Comparison of ENCODE assay signal across 11 mouse cellular contexts in genomic region chr9:116352801-116353494, GRCm38 (mm10).
DNase-seq lines count a peak whose midpoint lies in the region; ATAC-seq and TF ChIP-seq lines count a peak whose summit lies in the region.
"Had no signal": no experiment of that assay in that cellular context is flagged by ENCODE, and none has a peak within 500 bp of the region (broad histone marks: within the 10 kb centered on the region; RNA-seq: fewer than 3 reads in every experiment).

No protein-coding gene starts in this region.

- no peaks in the 10 kb centered on the region for H3K9me3 ChIP-seq in hindbrain, embryonic 12.5 days (replicated peaks)
- no peaks in the 10 kb centered on the region for H3K9me3 ChIP-seq in hindbrain, embryonic 10.5 days
- no peaks in the 10 kb centered on the region for H3K9me3 ChIP-seq in midbrain, embryonic 14.5 days (ENCODE audit: control insufficient read depth, low read length)
- H3K9me3 ChIP-seq: liver, embryonic 12.5 days; midbrain, embryonic 13.5 days; neural tube, embryonic 12.5 days had no signal

- no peaks in the 10 kb centered on the region for H3K36me3 ChIP-seq in hindbrain, embryonic 12.5 days
- no peaks in the 10 kb centered on the region for H3K36me3 ChIP-seq in hindbrain, embryonic 10.5 days
- no peaks in the 10 kb centered on the region for H3K36me3 ChIP-seq in midbrain, embryonic 14.5 days (ENCODE audit: control insufficient read depth, insufficient read depth, low read length)
- H3K36me3 ChIP-seq: liver, embryonic 12.5 days; midbrain, embryonic 13.5 days; neural tube, embryonic 12.5 days had no signal

- intact Hi-C loops in gastrocnemius, postnatal 14 days (cut with DNase I; ENCODE audit: low total_unique reads), result no loop called here

- H3K27me3 ChIP-seq in hindbrain, embryonic 12.5 days, result no peaks in the 10 kb centered on the region
- H3K27me3 ChIP-seq in hindbrain, embryonic 10.5 days (ENCODE audit: insufficient read depth, poor library complexity, severe bottlenecking), result no peaks in the 10 kb centered on the region
- no peaks in the 10 kb centered on the region for H3K27me3 ChIP-seq in midbrain, embryonic 14.5 days (ENCODE audit: control insufficient read depth, insufficient read depth, low read length)
- H3K27me3 ChIP-seq: liver, embryonic 12.5 days; midbrain, embryonic 13.5 days; neural tube, embryonic 12.5 days had no signal

- no peak overlapping the region for H3K4me2 ChIP-seq in hindbrain, embryonic 12.5 days (replicated peaks)
- no peak overlapping the region for H3K4me2 ChIP-seq in midbrain, embryonic 14.5 days (ENCODE audit: low read length)
- H3K4me2 ChIP-seq: liver, embryonic 12.5 days; midbrain, embryonic 13.5 days; neural tube, embryonic 12.5 days had no signal

- H3K4me1 ChIP-seq in hindbrain, embryonic 12.5 days, result 0 out of 2 replicates have a peak, but pooled peaks cover 3% of the 10 kb centered on the region
- H3K4me1 ChIP-seq in hindbrain, embryonic 10.5 days (replicated peaks), result no peaks in the 10 kb centered on the region
- H3K4me1 ChIP-seq in lung, adult 2 months (ENCODE audit: control insufficient read depth, insufficient read depth, low read length), result no peaks in the 10 kb centered on the region
- H3K4me1 ChIP-seq in midbrain, embryonic 14.5 days (ENCODE audit: control insufficient read depth, insufficient read depth, low read length), result peaks cover 4% of the 10 kb centered on the region; the same call in 1 of the 2 replicates
- H3K4me1 ChIP-seq: liver, embryonic 12.5 days; neural tube, embryonic 12.5 days had no signal

- TF ChIP-seq CTCF in lung, adult 2 months (IDR thresholded peaks at IDR 0.05; ENCODE audit: insufficient read depth, low read length), result no peak

- WGBS in hindbrain, embryonic 12.5 days, result 77% methylated on average over 4 of the region's 4 CpGs
- 86% methylated on average over 4 of the region's 4 CpGs for WGBS in hindbrain, embryonic 10.5 days
- 47% methylated on average over 4 of the region's 4 CpGs for WGBS in lung, adult 2 months
- WGBS in midbrain, embryonic 14.5 days, result 88% methylated on average over 4 of the region's 4 CpGs

- no peak overlapping the region for H3K4me3 ChIP-seq in hindbrain, embryonic 12.5 days
- H3K4me3 ChIP-seq in hindbrain, embryonic 10.5 days, result no peak overlapping the region
- H3K4me3 ChIP-seq in lung, adult 2 months (replicated peaks; ENCODE audit: extremely low read depth, low read depth, low read length), result no peak overlapping the region
- H3K4me3 ChIP-seq in midbrain, embryonic 14.5 days (replicated peaks; ENCODE audit: low read depth, low read length), result no peak overlapping the region
- H3K4me3 ChIP-seq: liver, embryonic 12.5 days; midbrain, embryonic 13.5 days; neural tube, embryonic 12.5 days had no signal

- TF ChIP-seq POLR2A in lung, adult 2 months (IDR thresholded peaks at IDR 0.05; ENCODE audit: borderline replicate concordance, extremely low read depth, low read depth, low read length), result no peak

- DNase-seq in hindbrain, embryonic 10.5 days (ENCODE audit: low spot score), result no peak
- DNase-seq in gastrocnemius, postnatal 14 days, result peak; percentile 36
- peak; percentile 46 for DNase-seq in lung, adult 2 months
- peak; percentile 78 for DNase-seq in skeletal muscle tissue, adult 2 months (ENCODE audit: low read depth, low spot score)
- DNase-seq in kidney, postnatal 10 days, result no peak
- no peak for DNase-seq in midbrain, embryonic 14.5 days
- DNase-seq: thymus, postnatal 25 days had no signal

- no peak overlapping the region for H3K9ac ChIP-seq in hindbrain, embryonic 12.5 days
- H3K9ac ChIP-seq in midbrain, embryonic 14.5 days (replicated peaks; ENCODE audit: low read length), result no peak overlapping the region
- H3K9ac ChIP-seq: liver, embryonic 12.5 days; midbrain, embryonic 13.5 days; neural tube, embryonic 12.5 days had no signal

- ATAC-seq in hindbrain, embryonic 12.5 days (ENCODE audit: low FRiP score), result no peak
- ATAC-seq in midbrain, embryonic 14.5 days (ENCODE audit: low FRiP score, low TSS enrichment), result no peak
- ATAC-seq: liver, embryonic 12.5 days; midbrain, embryonic 13.5 days had no signal

- peak overlapping the region; percentile 17; the same call in 1 of the 2 replicates for H3K27ac ChIP-seq in hindbrain, embryonic 12.5 days
- no peak overlapping the region for H3K27ac ChIP-seq in hindbrain, embryonic 10.5 days
- H3K27ac ChIP-seq in midbrain, embryonic 14.5 days (replicated peaks; ENCODE audit: low read depth, low read length), result no peak overlapping the region
- H3K27ac ChIP-seq: liver, embryonic 12.5 days; midbrain, embryonic 13.5 days; neural tube, embryonic 12.5 days had no signal

Comparison
In these comparisons a context has a peak if more than half of its experiments do, and no peak if none do; other contexts are left out.
1. DNase-seq: peak in gastrocnemius, postnatal 14 days (single experiment), lung, adult 2 months (single experiment) and skeletal muscle tissue, adult 2 months (single experiment); none in hindbrain, embryonic 10.5 days (single experiment), kidney, postnatal 10 days (single experiment) and midbrain, embryonic 14.5 days (single experiment).